Mouse (Mus musculus): ENCODE measurements around the gene D5Ertd579e. TPM values are rescaled to one million over a fixed set of nuclear protein-coding genes. Genes with fewer than 3 reads are reported as not detected.

D5Ertd579e gene
- total and polyA plus RNA-seq, 3 experiments, result 13.7 to 29.4 (median 22.9) TPM

DNA sequence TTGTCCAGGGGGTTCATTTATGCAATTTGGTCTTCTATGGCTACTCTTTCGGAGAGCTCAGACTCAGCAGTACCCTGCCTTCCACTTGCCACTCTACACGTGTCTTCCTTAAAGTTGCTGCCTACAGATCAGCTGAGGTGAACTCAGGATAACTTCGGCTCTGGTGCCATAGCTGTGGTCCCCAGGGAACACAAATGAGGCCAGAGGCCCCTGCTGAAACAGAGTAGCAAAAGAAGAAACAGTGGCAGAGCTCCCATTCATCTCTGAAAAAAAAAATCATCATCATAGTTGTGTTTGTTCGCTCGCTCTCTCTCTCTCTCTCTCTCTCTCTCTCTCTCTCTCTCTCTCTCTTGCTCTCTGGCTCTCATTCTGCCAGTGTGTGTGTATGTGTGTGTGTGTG lies 2.9 kb upstream of the D5Ertd579e start:
- Histone ChIP-seq H3K36me3 (replicated peaks in 1 of 2; ENCODE audit: control insufficient read depth in 1 of 2, insufficient read depth in 1 of 2, low read length in 1 of 2) (no peaks in the 10 kb centered on the region), H3K9me3 (replicated peaks; ENCODE audit: low read length) (no peaks in the 10 kb centered on the region), H3K27me3 (replicated peaks) (no peaks in the 10 kb centered on the region), H3K27ac (ENCODE audit: insufficient read depth, low read depth) (no peak overlapping the region), H3K79me2 (replicated peaks; ENCODE audit: control insufficient read depth, extremely low read depth, insufficient read depth, poor library complexity, severe bottlenecking) (peaks cover 9% of the 10 kb centered on the region), H3K4me2 (ENCODE audit: insufficient read depth, low read depth, poor library complexity, severe bottlenecking) (peak overlapping the region; percentile 41; the same call in 1 of the 2 replicates), H3K4me3 (replicated peaks in 1 of 3; ENCODE audit: low read depth in 2 of 3, low read length in 2 of 3, poor library complexity in 1 of 3) (no peak overlapping the region), H3K9ac (ENCODE audit: insufficient read depth, low read depth) (0 out of 2 replicates have a peak overlapping the region, but pooled peaks have one; percentile 29), H3K4me1 (ENCODE audit: control insufficient read depth in 1 of 2, insufficient read depth in 2 of 2) (peaks cover 8 to 43% of the 10 kb centered on the region in 2 experiments)
- in situ Hi-C loops (cut with MboI; ENCODE audit: low pct_ligation_motif_present, low pct_unique_long_range_greater_than_20kb, low sequenced_read_pairs) (no loop called here), dilution Hi-C loops (cut with MboI; ENCODE audit: extremely low pct_ligation_motif_present, extremely low pct_unique_long_range_greater_than_20kb, low sequenced_read_pairs) (no loop called here)
- DNase-seq (ENCODE audit: extremely low read depth), result no peak
- TF ChIP-seq NELFE (IDR thresholded peaks at IDR 0.05; ENCODE audit: low read depth, low read length) (no peak), ZNF384 (IDR thresholded peaks at IDR 0.05; ENCODE audit: low read depth, low read length) (peak; percentile 50), BHLHE40 (IDR thresholded peaks at IDR 0.05; ENCODE audit: low read depth, low read length) (0 out of 2 replicates have a peak, but pooled peaks have one; percentile 39), TBP (conservative IDR thresholded peaks at IDR 0.05; ENCODE audit: low read depth, low read length) (no peak)

DNA sequence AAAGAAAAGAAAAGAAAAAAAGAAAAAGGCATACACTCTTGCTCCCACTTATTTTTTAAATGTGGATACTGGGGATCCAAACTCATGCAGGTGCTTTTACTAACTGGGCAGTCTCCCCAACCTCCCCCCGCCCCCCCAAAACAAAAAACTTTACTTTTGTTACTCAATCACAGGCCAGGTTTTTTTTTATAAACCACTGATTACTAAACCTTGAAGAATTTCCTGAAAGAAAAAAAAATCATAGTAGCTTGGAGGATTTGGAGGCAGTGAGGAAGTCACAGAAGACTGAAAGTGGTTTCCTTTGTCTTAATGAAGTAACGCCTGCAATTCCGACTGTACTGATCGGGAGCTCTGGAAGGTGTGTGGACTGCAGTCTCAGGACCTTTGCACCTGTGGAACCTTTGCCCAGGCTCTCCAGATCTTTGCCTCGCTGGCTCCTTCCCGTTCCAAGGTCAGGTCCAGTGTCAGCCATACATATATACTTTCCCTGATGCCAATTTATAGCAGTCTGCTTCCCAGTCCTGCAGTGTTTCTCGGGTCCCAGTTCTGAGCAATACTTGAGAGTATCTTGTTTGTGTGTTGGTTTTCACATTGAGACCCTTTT lies 2.3 kb upstream of the D5Ertd579e start:
- H3K4me3 ChIP-seq (replicated peaks in 1 of 3; ENCODE audit: low read depth in 2 of 3, low read length in 2 of 3, poor library complexity in 1 of 3), result no peak overlapping the region
- DNase-seq (ENCODE audit: extremely low read depth), result no peak
- H3K27ac ChIP-seq (ENCODE audit: insufficient read depth, low read depth), result no peak overlapping the region
- in situ Hi-C loops (cut with MboI; ENCODE audit: low pct_ligation_motif_present, low pct_unique_long_range_greater_than_20kb, low sequenced_read_pairs) (no loop called here), dilution Hi-C loops (cut with MboI; ENCODE audit: extremely low pct_ligation_motif_present, extremely low pct_unique_long_range_greater_than_20kb, low sequenced_read_pairs) (no loop called here)
- H3K9me3 ChIP-seq (replicated peaks; ENCODE audit: low read length), result no peaks in the 10 kb centered on the region
- H3K36me3 ChIP-seq (replicated peaks in 1 of 2; ENCODE audit: control insufficient read depth in 1 of 2, insufficient read depth in 1 of 2, low read length in 1 of 2), result peaks cover 0 to 5% of the 10 kb centered on the region in 2 experiments
- no peaks in the 10 kb centered on the region for H3K27me3 ChIP-seq (replicated peaks)
- no peak for TF ChIP-seq MAFK (IDR thresholded peaks at IDR 0.05; ENCODE audit: insufficient replicate concordance, low read length)
- no peak for TF ChIP-seq BHLHE40 (IDR thresholded peaks at IDR 0.05; ENCODE audit: low read depth, low read length)
- TF ChIP-seq GABPA (IDR thresholded peaks at IDR 0.05; ENCODE audit: insufficient replicate concordance, low read depth, low read length), result no peak
- TF ChIP-seq CTCF (conservative IDR thresholded peaks at IDR 0.05 in 1 of 2, IDR thresholded peaks at IDR 0.05 in 1 of 2; ENCODE audit: low read depth in 2 of 2, low read length in 2 of 2), result no peak
- TF ChIP-seq MYC (IDR thresholded peaks at IDR 0.05; ENCODE audit: low read depth, low read length), result no peak
- no peak for TF ChIP-seq NELFE (IDR thresholded peaks at IDR 0.05; ENCODE audit: low read depth, low read length)
- no peak for TF ChIP-seq POLR2AphosphoS2 (IDR thresholded peaks at IDR 0.05; ENCODE audit: low read depth, low read length)
- no peak for TF ChIP-seq ZMIZ1 (IDR thresholded peaks at IDR 0.05; ENCODE audit: low read depth, low read length)
- no peak for TF ChIP-seq PAX5 (IDR thresholded peaks at IDR 0.05; ENCODE audit: low read length)
- no peak for TF ChIP-seq KAT2A (IDR thresholded peaks at IDR 0.05; ENCODE audit: insufficient replicate concordance, low read length)
- TF ChIP-seq MXI1 (IDR thresholded peaks at IDR 0.05; ENCODE audit: low read depth, low read length), result no peak
- no peak for TF ChIP-seq ELF1 (IDR thresholded peaks at IDR 0.05; ENCODE audit: low read depth, low read length)
- no peak for TF ChIP-seq NRF1 (IDR thresholded peaks at IDR 0.05; ENCODE audit: low read depth, low read length)
- no peak for TF ChIP-seq ZKSCAN1 (IDR thresholded peaks at IDR 0.05; ENCODE audit: borderline replicate concordance, low read depth, low read length)
- H3K4me1 ChIP-seq (ENCODE audit: control insufficient read depth in 1 of 2, insufficient read depth in 2 of 2), result peaks cover 11 to 48% of the 10 kb centered on the region in 2 experiments
- no peak overlapping the region for H3K9ac ChIP-seq (ENCODE audit: insufficient read depth, low read depth)
- H3K79me2 ChIP-seq (replicated peaks; ENCODE audit: control insufficient read depth, extremely low read depth, insufficient read depth, poor library complexity, severe bottlenecking), result peaks cover 14% of the 10 kb centered on the region
- no peak overlapping the region for H3K4me2 ChIP-seq (ENCODE audit: insufficient read depth, low read depth, poor library complexity, severe bottlenecking)

All from CH12.LX (cell line).